Mouse (Mus musculus): Measurements from ENCODE around the gene Ap1s3.

- TF ChIP-seq USF1 (IDR thresholded peaks at IDR 0.05; ENCODE audit: low read depth) (no peak), MYOG (IDR thresholded peaks at IDR 0.05; ENCODE audit: control insufficient read depth in 1 of 3, insufficient read depth in 1 of 3, insufficient read length in 2 of 3, low read depth in 2 of 3) (no peak), TCF12 (IDR thresholded peaks at IDR 0.05; ENCODE audit: insufficient read depth, poor library complexity, severe bottlenecking) (no peak)
These were observed 99.9 kb downstream of the Ap1s3 start for GRCm38 (mm10) chr1:79571912-79572311.
